Mouse (Mus musculus) T-helper 1 cell (primary cell): ENCODE results near the gene Arf1.

Experiments
- in situ Hi-C: fragments of 300-600 bp; cut with MboI, MseI; formaldehyde crosslinking; loops from one replicate; pipeline ENCODE4 v1.15.1; 2025; ENCODE audit warnings: high pct_unique_total_duplicates

Gene Arf1

GRCm38 (mm10) chr11:59228122-59228953, at the start of gene Arf1:
Arf1 (minus strand) TSS chr11:59228270.
- in situ Hi-C loops: no loop called here

- in situ Hi-C loops: no loop called here
These were observed 48.8 kb upstream of the Arf1 start for GRCm38 (mm10) chr11:59276877-59277276.

DNA sequence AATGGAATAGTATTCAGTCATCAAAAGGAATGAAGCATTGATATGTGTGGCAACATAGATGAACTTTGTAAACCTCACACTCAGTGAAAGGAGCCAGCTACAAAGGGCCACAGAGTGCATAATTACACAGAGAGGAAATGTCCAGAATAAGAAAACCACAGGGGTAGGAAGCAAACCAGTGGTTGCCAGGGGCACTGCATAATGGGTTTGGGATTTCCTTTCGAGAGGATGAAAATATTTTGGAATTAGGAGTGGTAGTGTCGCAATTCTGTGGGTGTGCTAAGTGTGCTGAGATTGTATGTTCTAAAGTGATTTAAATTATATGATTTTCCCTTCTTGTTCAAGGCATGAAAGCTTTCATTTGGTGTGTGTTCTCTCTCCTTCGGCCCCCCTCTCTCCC, 46.1 kb upstream of the Arf1 start:
- in situ Hi-C loops: no loop called here

DNA sequence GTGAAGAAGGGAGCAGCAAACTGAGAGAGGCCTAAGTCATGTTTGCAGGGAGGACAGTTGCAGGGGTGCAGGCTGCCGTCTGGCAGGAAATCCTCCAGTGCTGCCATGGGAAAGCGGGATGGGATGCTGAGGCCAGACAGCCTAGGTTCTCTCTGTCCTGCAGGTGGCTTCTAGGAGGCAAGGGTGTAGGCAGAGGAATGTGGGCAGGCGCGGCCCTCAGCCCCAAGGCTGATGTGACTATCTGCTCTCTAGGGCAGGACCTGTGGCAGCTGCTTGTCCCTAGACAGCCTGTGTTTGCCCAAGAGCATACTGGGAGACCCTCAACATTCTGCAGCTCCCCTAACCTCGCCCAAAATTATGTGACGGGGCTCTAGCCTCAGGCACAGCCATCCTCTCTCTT, 38.7 kb upstream of the Arf1 start:
- in situ Hi-C loops: no loop called here

GRCm38 (mm10) chr11:59265154-59265813, 37.2 kb upstream of the Arf1 start:
- in situ Hi-C loops: no loop called here

DNA sequence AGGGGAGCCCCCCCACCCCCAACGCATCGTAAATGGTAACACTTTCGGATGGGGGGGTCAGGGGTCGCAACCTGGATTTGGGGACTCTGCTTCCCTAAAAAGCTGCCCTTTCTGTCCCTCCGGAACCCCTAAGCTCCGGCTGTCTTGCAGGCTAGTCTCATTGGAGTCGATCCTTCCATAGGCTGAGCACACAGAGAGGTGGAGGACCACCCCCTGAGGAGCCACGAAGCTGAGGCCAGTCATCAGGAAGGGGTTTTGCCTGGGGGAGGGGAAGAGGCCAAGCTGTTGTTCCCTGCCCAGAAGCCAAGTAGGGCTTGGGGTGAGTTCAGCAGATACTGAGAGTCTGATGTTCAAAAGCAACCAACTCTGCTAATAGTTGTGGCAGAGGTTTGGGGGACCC, 36.5 kb upstream of the Arf1 start:
- in situ Hi-C loops: no loop called here

DNA sequence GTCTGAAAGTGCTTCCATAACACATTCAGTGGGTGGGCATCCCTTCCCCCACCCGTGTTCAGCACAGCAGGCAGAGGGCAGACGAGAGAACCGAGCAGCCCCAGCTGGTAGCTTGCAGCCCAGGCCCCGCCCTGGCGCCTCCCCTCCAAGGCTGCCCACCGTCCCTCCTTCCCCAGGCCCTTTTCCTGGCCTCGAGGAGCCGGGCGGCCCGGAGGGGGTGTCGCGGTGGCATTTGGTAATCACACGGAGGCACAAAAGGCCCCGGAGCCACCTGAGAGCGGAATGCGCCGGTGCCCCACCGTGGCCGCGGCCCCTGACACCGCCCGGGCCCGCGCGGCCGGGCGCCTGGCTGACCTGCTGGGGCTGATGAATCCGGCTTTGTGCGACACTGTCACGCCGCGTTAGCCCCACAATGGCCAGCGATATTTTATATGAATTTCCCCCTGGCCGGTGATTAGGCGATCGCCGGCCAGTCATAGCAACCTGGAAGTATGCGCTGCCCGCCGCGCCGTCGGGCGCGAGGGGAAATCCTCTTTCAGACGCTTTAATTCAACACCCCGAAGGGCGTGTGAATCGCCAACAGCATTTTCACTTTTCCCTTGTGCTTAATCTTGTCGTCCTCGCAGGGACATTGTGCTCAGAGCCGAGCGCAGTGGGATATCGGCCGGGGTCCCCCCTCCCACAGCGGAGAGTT, 35.9 kb upstream of the Arf1 start:
- in situ Hi-C loops: no loop called here

GRCm38 (mm10) chr11:59262308-59262707, 34.2 kb upstream of the Arf1 start:
- in situ Hi-C loops: no loop called here

DNA sequence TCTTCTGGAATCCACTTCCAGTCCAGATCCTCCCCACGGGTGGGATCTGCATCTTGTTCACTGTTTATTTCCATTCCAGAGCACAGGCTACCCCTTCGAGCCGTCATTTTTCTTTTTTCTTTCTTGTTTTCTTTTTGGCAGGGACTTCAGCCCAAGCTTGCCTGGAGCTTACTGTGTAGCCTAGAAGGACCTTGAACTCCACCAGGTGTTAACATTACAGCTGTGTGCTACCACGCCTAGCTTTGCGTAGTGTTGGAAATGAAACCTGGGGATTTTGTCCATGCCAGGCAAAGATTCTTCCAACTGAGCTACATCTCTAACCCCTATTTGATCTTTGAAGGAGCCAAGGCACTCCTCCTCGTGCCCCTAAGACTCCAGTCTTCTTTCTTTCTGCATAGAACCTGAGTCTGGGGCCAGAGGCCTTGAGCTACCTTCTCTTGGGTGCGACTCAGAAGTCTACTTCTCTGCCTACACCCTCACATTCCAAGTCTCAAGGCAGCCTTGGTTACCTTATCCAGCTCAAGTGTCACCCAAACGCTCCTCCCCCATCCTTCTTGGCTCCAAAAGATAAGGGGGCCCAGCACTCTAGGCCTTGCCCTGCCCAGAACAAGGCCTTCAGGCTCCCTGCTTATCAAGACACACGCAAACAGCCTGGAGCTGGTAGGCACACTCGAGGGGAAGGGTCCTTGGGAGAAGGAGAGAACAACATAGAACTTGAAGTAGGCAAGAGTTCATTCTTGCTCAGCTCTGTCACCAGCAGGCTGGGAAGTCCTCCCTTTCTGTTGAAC, 32.8 kb upstream of the Arf1 start:
- in situ Hi-C loops: no loop called here

- in situ Hi-C loops: no loop called here
These were observed 31.6 kb upstream of the Arf1 start for GRCm38 (mm10) chr11:59259647-59260046.

- in situ Hi-C loops: no loop called here
These were observed 20.0 kb upstream of the Arf1 start for GRCm38 (mm10) chr11:59248101-59248500.

DNA sequence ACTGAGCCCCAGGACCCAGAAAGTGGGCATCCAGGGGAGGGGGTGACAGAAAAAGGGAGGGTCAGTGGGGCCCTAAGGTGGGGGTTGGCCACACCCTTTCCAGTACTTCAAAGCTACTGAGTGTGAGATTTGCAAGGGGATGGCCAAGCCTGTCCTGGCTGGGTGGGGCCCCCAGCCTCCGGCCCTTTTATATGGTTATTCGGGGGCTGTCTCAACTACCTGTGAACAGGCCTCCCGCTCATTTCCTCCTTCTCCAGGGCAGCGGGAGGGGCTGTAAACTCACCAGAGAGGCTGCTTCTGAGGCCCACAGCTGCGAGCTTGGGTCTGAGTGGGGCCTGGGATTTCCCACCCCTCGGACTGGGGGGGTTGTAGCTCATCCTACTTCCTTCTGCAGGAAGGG, 15.8 kb upstream of the Arf1 start:
- in situ Hi-C loops: no loop called here

GRCm38 (mm10) chr11:59241841-59242240, 13.8 kb upstream of the Arf1 start:
- in situ Hi-C loops: no loop called here

GRCm38 (mm10) chr11:59239796-59240195, 11.7 kb upstream of the Arf1 start:
- in situ Hi-C loops: no loop called here

- in situ Hi-C loops: no loop called here
These were observed 11.3 kb upstream of the Arf1 start for GRCm38 (mm10) chr11:59239428-59239785.

- in situ Hi-C loops: no loop called here
These were observed 10.7 kb upstream of the Arf1 start for GRCm38 (mm10) chr11:59238525-59239427.

- in situ Hi-C loops: no loop called here
These were observed 4.7 kb upstream of the Arf1 start for GRCm38 (mm10) chr11:59232797-59233196.

DNA sequence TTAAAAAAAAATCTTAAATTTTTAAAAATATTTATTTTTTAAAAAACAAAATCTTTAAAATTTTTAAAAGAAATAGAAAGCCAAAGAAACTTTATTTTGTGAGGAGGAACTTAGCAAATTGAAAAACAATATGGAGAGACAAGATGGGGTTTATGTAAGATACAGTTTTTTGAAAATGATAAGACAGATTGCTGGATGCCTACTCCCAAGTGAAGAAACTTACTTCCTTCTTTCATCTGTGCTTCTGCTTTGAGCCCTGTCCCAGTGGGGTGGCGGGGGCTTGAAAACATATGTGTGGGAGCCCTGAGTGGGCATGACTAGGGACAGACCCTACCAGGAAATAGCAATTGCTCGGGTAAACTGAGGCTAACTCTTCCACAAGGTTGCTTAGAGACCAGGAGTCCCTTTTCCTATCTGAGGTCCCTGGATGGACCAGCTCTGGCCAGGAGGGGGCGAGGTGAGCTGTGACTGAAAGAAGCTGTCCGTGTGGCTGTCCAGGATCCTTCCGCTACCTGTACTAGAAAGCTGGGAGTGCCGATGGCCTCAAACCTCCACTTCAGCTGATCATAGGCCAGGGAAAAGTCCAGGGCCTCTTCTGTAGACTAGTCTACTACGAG, 2.2 kb upstream of the Arf1 start:
- in situ Hi-C loops: no loop called here

GRCm38 (mm10) chr11:59227604-59228121, 407 bp downstream of the Arf1 start:
- in situ Hi-C loops: no loop called here
